Mouse (Mus musculus) hindbrain, embryonic 13.5 days (tissue): Measurements from ENCODE around the gene Csf2rb. TPM values are rescaled to one million over a fixed set of nuclear protein-coding genes. Genes with fewer than 3 reads are reported as not detected.
"Not testable (repeated sequence)": the region's sequence is repeated elsewhere in the genome, so short reads cannot be mapped to it uniquely, and the experiment has no call there.

ENCODE experiments used
- ATAC-seq: fragments of 200-750 bp; cut with Nextera tagmentation; 2 replicates; pipeline ENCODE4 v1.8.0; 2017; ENCODE audit warnings: moderate TSS enrichment; ENCODE audit not compliant: low FRiP score
- H3K27ac ChIP-seq: fragments of 300-500 bp; sonication (generic); 2 replicates; pipeline ENCODE4 v1.5.1; 2015; ENCODE audit warnings: inconsistent platforms, mild to moderate bottlenecking, moderate library complexity
- H3K27me3 ChIP-seq: fragments of 300-500 bp; sonication (generic); 2 replicates; pipeline ENCODE4 v1.6.1; 2015; ENCODE audit warnings: mild to moderate bottlenecking, inconsistent platforms
- H3K36me3 ChIP-seq: fragments of 300-500 bp; sonication (generic); 2 replicates; pipeline ENCODE4 v1.6.1; 2015; ENCODE audit warnings: mild to moderate bottlenecking, inconsistent platforms
- H3K4me1 ChIP-seq: fragments of 300-500 bp; sonication (generic); replicated peaks from 2 replicates; pipeline ENCODE4 v1.6.1; 2015; ENCODE audit warnings: inconsistent platforms
- H3K4me2 ChIP-seq: fragments of 300-500 bp; sonication (generic); 2 replicates; pipeline ENCODE4 v1.6.1; 2015; ENCODE audit warnings: inconsistent platforms, mild to moderate bottlenecking, moderate library complexity
- H3K4me3 ChIP-seq: fragments of 300-500 bp; sonication (generic); 2 replicates; pipeline ENCODE4 v1.5.1; 2015; ENCODE audit warnings: mild to moderate bottlenecking, inconsistent platforms
- H3K9ac ChIP-seq: fragments of 300-500 bp; sonication (generic); 2 replicates; pipeline ENCODE4 v1.6.1; 2015; ENCODE audit warnings: mild to moderate bottlenecking, inconsistent platforms
- H3K9me3 ChIP-seq: fragments of 300-500 bp; sonication (generic); 2 replicates; pipeline ENCODE4 v1.6.1; 2016; ENCODE audit warnings: inconsistent platforms
- WGBS: fragments of 180-500 bp; shearing (Covaris S2); methylation state at CpG from one replicate; pipeline ENCODE4 v1.1.7; 2015; 5-methylcytosine and 5-hydroxymethylcytosine counted together
- polyA plus RNA-seq: library from polyadenylated mRNA; unstranded; fragments of >200 nt; fragmentation: Nextera tagmentation; extraction: Ambion mirVana; gene quantifications from 2 replicates; pipeline ENCODE4 v1.2.1, GENCODE M21; 2015

The Csf2rb gene
- polyA plus RNA-seq, 1 experiment from 2014 or later = 0.39 TPM

GRCm38 (mm10) chr15:78310971-78311370, 14.6 kb upstream of the Csf2rb start:
- H3K36me3 ChIP-seq = no peaks in the 10 kb centered on the region
- no peak for ATAC-seq
- no peaks in the 10 kb centered on the region for H3K27me3 ChIP-seq
- no peaks in the 10 kb centered on the region for H3K9me3 ChIP-seq
- no peak overlapping the region for H3K9ac ChIP-seq
- no peak overlapping the region for H3K4me2 ChIP-seq
- no peak overlapping the region for H3K4me3 ChIP-seq
- 80% methylated on average over 4 of the region's 4 CpGs for WGBS
- H3K27ac ChIP-seq = no peak overlapping the region
- H3K4me1 ChIP-seq = peaks cover 5% of the 10 kb centered on the region; the same call in 1 of the 2 replicates

GRCm38 (mm10) chr15:78312421-78313233, 12.9 kb upstream of the Csf2rb start:
- not testable (repeated sequence) for H3K36me3 ChIP-seq, H3K27ac ChIP-seq, H3K27me3 ChIP-seq, H3K4me3 ChIP-seq, H3K9me3 ChIP-seq, H3K4me2 ChIP-seq, H3K4me1 ChIP-seq, H3K9ac ChIP-seq, ATAC-seq
- WGBS = 84% methylated on average over 4 of the region's 4 CpGs

- not testable (repeated sequence) for H3K9me3 ChIP-seq, H3K36me3 ChIP-seq, H3K4me1 ChIP-seq, ATAC-seq, H3K9ac ChIP-seq, H3K4me3 ChIP-seq, H3K27me3 ChIP-seq, H3K27ac ChIP-seq, H3K4me2 ChIP-seq
- 93% methylated on average over 5 of the region's 5 CpGs for WGBS
Observed at GRCm38 (mm10) chr15:78313659-78314058, 11.9 kb upstream of the Csf2rb start.

- not testable (repeated sequence) for H3K9ac ChIP-seq, H3K36me3 ChIP-seq, H3K9me3 ChIP-seq, H3K27me3 ChIP-seq, H3K27ac ChIP-seq, ATAC-seq, H3K4me3 ChIP-seq, H3K4me2 ChIP-seq, H3K4me1 ChIP-seq
- 84% methylated on average over 2 of the region's 2 CpGs for WGBS
Observed at GRCm38 (mm10) chr15:78318338-78319171, 7.0 kb upstream of the Csf2rb start.

- 27% methylated on average over 5 of the region's 5 CpGs for WGBS
- Histone ChIP-seq H3K27me3 (no peaks in the 10 kb centered on the region), H3K9ac (no peak overlapping the region), H3K4me3 (no peak overlapping the region), H3K9me3 (no peaks in the 10 kb centered on the region), H3K27ac (no peak overlapping the region), H3K36me3 (no peaks in the 10 kb centered on the region), H3K4me2 (no peak overlapping the region), H3K4me1 (0 out of 2 replicates have a peak, but pooled peaks cover 4% of the 10 kb centered on the region)
- ATAC-seq = no peak
Observed at GRCm38 (mm10) chr15:78320825-78321496, 4.6 kb upstream of the Csf2rb start.

GRCm38 (mm10) chr15:78323366-78323765, 2.2 kb upstream of the Csf2rb start:
- no peak for ATAC-seq
- 78% methylated on average over 1 of the region's 1 CpGs for WGBS
- no peak overlapping the region for H3K9ac ChIP-seq
- no peaks in the 10 kb centered on the region for H3K36me3 ChIP-seq
- no peak overlapping the region for H3K4me2 ChIP-seq
- peaks cover 4% of the 10 kb centered on the region; the same call in 1 of the 2 replicates for H3K4me1 ChIP-seq
- H3K27ac ChIP-seq = no peak overlapping the region
- no peaks in the 10 kb centered on the region for H3K27me3 ChIP-seq
- H3K4me3 ChIP-seq = no peak overlapping the region
- no peaks in the 10 kb centered on the region for H3K9me3 ChIP-seq

GRCm38 (mm10) chr15:78324294-78324693, 1.3 kb upstream of the Csf2rb start:
- Histone ChIP-seq H3K4me3 (no peak overlapping the region), H3K27me3 (no peaks in the 10 kb centered on the region), H3K9me3 (no peaks in the 10 kb centered on the region), H3K36me3 (no peaks in the 10 kb centered on the region), H3K4me1 (no peaks in the 10 kb centered on the region; the same call in 1 of the 2 replicates), H3K27ac (no peak overlapping the region), H3K9ac (no peak overlapping the region), H3K4me2 (no peak overlapping the region)
- no peak for ATAC-seq
- WGBS = 88% methylated on average over 2 of the region's 2 CpGs

- no peaks in the 10 kb centered on the region; the same call in 1 of the 2 replicates for H3K4me1 ChIP-seq
- no peaks in the 10 kb centered on the region for H3K9me3 ChIP-seq
- no peak overlapping the region for H3K27ac ChIP-seq
- no peak overlapping the region for H3K4me2 ChIP-seq
- H3K36me3 ChIP-seq = no peaks in the 10 kb centered on the region
- no peak overlapping the region for H3K4me3 ChIP-seq
- 92% methylated on average over 10 of the region's 10 CpGs for WGBS
- no peak for ATAC-seq
- H3K27me3 ChIP-seq = no peaks in the 10 kb centered on the region
- no peak overlapping the region for H3K9ac ChIP-seq
Observed at GRCm38 (mm10) chr15:78326747-78327146, 1.2 kb downstream of the Csf2rb start.

GRCm38 (mm10) chr15:78327753-78328341, 2.3 kb downstream of the Csf2rb start:
- not testable (repeated sequence) for H3K27me3 ChIP-seq, H3K36me3 ChIP-seq, H3K9ac ChIP-seq, H3K4me3 ChIP-seq, H3K4me2 ChIP-seq, H3K27ac ChIP-seq, H3K4me1 ChIP-seq, H3K9me3 ChIP-seq, ATAC-seq
- WGBS = 86% methylated on average over 6 of the region's 6 CpGs

- H3K4me3 ChIP-seq = no peak overlapping the region
- ATAC-seq = no peak
- WGBS = 70% methylated on average over 3 of the region's 3 CpGs
- H3K9me3 ChIP-seq = no peaks in the 10 kb centered on the region
- H3K4me2 ChIP-seq = no peak overlapping the region
- no peaks in the 10 kb centered on the region for H3K27me3 ChIP-seq
- H3K36me3 ChIP-seq = no peaks in the 10 kb centered on the region
- H3K27ac ChIP-seq = no peak overlapping the region
- H3K4me1 ChIP-seq = no peaks in the 10 kb centered on the region; the same call in 1 of the 2 replicates
- H3K9ac ChIP-seq = no peak overlapping the region
Observed at GRCm38 (mm10) chr15:78328520-78329097, 3.1 kb downstream of the Csf2rb start.

- H3K27me3 ChIP-seq, H3K4me1 ChIP-seq, H3K27ac ChIP-seq, H3K36me3 ChIP-seq, H3K4me3 ChIP-seq, H3K9ac ChIP-seq, H3K9me3 ChIP-seq, H3K4me2 ChIP-seq, ATAC-seq: not testable (repeated sequence)
- 82% methylated on average over 6 of the region's 6 CpGs for WGBS
Observed at GRCm38 (mm10) chr15:78329972-78330371, 4.4 kb downstream of the Csf2rb start.
